Mouse (Mus musculus): Measurements from ENCODE around the gene Hoxb7.

Gene Hoxb7

DNA sequence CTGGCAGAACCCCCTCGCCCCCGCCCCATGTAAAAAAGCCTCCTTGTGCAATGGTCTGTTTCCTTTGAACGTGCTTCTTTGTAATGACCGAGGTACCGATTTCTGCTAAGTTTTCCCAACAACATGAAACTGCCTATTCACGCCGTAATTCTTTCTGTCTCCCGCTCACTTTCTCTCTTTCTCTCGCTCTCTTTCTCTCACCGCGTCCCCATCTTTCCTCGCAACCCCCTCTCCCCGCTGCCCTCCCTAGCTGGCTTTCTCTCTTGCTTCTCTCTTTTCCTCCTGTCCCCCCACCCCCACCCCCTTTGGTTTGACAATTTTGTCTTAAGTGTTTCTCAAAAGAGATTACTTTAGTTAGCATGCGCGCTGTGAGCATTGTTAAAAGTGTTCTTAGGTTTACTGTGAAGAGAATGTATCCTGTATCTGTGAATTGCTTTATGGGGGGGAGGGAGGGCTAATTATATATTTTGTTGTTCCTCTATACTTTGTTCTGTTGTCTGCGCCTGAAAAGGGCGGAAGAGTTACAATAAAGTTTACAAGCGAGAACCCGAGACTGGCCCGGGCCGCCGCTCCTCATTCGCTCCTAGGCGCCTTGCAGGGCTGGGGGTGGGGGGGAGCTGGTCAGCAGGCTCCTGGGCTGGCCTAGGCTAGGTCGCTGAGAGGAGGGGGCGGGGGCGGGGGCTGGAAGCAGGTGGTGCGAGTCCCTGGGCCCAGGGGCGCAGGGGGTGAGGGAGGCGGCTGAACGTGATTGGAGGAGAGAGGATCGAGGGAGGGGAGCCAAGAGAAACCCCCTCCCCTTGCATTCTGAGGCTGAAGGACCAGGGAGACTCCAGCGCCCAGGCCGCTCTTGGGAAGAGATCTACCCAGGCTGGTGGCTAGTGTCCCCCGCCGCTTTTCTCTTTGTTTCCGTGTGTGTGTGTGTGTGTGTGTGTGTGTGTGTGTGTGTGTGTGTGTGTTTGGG lies 1.4 kb upstream of the Hoxb7 start:
- no peak for DNase-seq (ENCODE audit: low read depth)

DNA sequence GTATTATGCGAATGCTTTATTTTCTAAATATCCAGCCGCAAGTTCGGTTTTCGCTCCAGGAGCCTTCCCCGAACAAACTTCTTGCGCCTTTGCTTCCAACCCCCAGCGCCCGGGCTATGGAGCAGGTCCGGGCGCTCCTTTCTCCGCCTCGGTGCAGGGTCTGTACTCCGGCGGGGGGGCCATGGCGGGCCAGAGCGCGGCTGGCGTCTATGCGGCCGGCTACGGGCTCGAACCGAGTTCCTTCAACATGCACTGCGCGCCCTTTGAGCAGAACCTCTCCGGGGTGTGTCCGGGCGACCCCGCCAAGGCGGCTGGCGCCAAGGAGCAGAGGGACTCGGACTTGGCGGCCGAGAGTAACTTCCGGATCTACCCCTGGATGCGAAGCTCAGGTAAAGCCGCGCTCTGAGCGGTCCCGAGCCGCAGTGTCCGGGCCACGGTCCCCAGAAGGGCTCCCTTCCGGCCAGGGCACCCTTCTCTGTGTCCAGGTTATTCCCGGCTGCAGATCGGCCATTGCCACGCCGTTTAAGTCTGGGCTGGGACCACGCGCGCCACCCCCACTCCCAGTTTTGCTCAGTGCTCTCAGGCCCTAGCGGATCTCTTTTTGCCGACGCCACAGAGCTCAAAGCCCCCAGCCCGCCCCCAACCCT lies 439 bp downstream of the Hoxb7 start:
- no peak for DNase-seq (ENCODE audit: low read depth)

DNA sequence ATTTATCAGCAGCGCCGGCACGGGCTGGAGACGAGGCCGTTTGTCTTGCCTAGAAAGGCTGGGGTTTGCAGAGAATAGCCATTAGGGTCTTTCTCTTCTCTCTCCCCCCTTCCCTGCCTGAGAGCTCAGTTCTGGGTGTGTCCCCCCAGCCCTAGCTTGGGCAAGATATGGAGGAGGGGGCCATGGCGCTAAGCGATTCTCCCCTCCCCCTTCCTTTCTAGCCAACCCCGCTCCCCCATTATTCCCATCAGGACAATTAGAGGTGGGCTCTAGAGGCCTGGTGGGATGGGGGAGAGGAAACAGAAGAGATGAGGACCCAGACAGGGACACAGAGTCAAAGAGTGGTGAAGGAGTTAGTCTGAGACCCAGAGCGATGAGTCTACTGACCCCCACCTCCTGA lies 988 bp downstream of the Hoxb7 start:
- no peak for DNase-seq (ENCODE audit: low read depth)

- DNase-seq (ENCODE audit: low read depth), result no peak
Measured at GRCm38 (mm10) chr11:96288455-96289221, 2.2 kb downstream of the Hoxb7 start.

DNA sequence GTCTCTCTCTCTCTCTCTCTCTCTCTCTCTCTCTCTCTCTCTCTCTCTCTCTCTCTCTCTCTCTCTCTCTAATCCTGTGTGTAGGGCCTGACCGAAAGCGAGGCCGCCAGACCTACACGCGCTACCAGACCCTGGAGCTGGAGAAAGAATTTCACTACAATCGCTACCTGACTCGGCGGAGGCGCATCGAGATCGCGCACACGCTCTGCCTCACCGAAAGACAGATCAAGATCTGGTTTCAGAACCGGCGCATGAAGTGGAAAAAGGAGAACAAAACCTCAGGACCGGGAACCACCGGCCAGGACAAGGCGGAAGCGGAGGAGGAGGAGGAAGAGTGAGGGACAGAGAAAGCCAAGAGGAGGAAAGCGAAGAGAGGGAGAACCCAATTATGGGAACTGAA lies 2.9 kb downstream of the Hoxb7 start:
- DNase-seq (ENCODE audit: low read depth), result no peak

GRCm38 (mm10) chr11:96289837-96290236 lies 3.4 kb downstream of the Hoxb7 start:
- no peak for DNase-seq (ENCODE audit: low read depth)

GRCm38 (mm10) chr11:96290705-96291355 lies 4.4 kb downstream of the Hoxb7 start:
- DNase-seq (ENCODE audit: low read depth), result no peak

DNA sequence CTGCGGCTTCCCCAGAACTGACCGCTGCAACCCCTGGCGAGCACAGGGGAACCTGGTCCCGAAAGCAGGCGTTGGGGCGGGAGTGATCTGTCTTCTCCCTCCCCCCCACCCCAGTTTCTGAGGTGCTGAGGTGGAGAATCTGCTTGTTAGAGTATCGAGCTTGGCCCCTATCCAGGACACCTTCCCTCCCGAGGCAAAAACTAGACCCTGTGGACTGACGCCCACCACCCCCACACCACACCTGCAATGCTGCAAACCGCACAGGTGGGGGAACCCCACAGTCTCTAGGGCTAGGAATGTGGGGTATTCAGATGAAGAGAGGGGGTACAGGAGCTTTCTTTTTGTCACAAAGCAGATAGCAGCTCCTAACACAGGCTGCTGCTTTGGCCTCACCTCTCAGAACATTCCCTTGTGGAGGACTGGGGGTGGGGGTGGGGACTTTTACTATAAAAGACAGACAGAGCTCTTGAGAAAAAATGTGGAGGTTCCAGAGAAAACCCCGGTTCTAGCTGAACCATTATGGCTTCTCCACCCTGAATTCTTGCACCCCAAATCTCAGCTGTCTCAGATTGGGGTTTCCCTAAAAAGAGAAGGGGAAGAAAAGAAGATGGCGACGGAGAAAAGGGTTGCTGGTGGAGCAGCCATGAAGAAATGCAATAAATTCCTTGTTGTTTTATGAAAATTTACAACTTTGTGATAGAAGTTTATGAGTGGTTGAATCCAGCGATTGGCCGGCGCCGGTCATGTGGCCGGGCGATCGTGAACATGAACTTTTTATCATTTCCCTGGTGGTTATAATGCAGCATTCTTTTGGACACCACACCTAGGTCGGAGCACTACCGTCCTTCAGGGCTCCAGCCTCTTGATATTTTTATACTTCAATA lies 5.5 kb downstream of the Hoxb7 start, which contains the start of gene Hoxb6:
TSS of gene Hoxb6 (plus strand) at position 796 of the 884 bp plus-strand sequence.
- DNase-seq (ENCODE audit: low read depth), result no peak

DNA sequence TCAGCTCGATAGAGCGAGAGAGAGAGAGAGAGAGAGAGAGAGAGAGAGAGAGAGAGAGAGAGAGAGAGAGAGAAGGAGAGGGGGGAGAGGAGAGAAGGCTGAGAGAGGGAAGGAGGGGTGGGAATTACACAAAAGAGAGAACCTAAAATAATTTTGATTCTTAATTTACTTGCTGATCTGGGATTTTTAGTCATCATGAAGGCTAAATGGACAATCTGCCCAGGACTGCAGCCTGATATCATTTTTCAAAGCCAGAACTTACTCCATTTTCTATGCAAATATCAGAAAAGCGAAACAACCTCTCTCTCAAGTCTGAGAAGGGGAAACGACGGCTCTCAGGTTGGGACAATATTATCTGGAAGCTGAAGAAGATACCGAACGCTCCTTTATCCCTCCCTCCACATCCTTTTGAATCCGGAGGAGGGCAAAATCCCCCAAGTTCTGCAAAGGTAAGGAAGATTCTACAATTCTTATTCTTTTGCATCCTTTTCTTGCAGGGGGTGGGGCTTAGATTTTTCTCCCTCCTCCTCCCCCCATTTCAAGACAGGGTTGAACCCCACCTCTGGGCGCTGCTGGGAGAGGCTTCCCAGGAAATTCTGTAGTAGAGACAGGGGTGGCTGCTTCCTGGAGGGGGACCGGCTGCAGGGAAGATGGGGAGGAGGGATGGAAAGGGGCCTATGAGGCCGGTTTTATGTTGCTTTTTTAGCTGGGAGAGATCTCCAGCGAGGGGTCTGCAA lies 6.3 kb downstream of the Hoxb7 start:
- DNase-seq (ENCODE audit: low read depth), result no peak

GRCm38 (mm10) chr11:96293302-96293921 lies 7.0 kb downstream of the Hoxb7 start:
- DNase-seq (ENCODE audit: low read depth), result no peak

DNA sequence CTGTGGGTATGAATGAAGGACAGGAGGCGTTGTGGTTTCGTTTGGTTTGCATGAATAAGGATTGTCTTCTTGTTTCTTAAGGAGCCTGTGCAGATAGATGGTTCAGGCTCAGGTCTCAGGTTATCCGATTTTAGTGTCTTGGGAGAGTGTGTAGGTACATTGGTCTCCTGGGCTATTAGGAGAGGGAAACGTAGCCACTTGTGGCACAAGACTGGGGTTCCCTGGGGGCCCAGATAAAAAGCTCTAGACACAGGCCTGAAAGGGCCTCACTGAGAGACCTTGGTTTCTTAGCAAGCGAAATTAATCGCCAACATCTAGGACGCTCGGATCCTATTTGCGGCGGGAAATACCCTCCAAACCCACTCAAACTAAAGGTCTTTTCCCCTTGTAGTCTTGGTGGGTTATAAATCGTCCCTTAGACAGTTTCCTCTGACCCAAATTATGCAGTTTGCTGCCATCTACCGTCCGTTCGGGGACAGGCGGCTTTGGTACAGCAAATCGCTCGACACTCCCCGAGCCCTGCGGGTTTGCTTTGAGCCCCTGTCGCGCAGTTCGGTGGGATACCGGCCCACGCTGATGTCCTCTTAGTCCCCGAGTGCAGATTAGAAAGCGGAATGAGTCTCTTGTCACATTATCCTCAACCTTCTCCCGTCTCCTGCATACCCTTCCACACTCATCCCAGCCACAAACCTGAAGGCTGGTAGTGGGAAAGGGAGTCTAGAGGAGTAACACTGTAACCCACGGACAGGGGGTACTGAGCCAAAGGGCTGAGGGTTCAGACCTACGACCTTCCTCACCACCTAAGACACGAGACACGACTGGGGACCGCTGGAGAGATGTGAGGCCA lies 8.0 kb downstream of the Hoxb7 start:
- DNase-seq (ENCODE audit: low read depth), result peak; percentile 45

GRCm38 (mm10) chr11:96295092-96295835 lies 8.8 kb downstream of the Hoxb7 start:
- no peak for DNase-seq (ENCODE audit: low read depth)

DNA sequence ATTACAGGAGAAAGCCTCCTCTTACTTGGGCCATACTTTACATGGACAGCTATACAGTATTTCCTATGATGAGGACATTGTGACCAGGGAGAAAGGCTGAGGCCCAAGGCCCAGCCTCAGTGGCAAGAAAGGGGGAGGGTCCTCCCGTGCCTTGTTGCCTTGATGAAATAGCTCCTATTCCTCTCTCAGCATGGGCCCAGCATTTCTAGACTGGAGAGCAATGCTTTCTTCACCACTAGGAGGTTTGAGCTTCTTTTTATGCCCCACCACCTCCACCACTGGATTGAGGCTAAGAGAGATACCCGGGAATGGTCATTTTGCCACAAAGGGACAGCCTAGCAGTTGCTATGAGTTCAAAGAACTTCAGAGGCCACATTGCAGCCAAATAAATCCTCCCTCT lies 10.6 kb downstream of the Hoxb7 start:
- no peak for DNase-seq (ENCODE audit: low read depth)

- DNase-seq (ENCODE audit: low read depth), result no peak
Measured at GRCm38 (mm10) chr11:96297428-96297827, 11.0 kb downstream of the Hoxb7 start.

- no peak for DNase-seq (ENCODE audit: low read depth)
Measured at GRCm38 (mm10) chr11:96297968-96298635, 11.7 kb downstream of the Hoxb7 start.

GRCm38 (mm10) chr11:96298895-96299667 lies 12.7 kb downstream of the Hoxb7 start:
- DNase-seq (ENCODE audit: low read depth), result no peak

- DNase-seq (ENCODE audit: low read depth), result no peak
Measured at GRCm38 (mm10) chr11:96299781-96300180, 13.4 kb downstream of the Hoxb7 start.

Measured in c-Kit-positive CD71-positive TER-119-negative erythroid progenitor cells, embryonic 14.5 days (primary cell).